Mouse (Mus musculus): ENCODE measurements around the gene Serpina16.
"Not testable (repeated sequence)": the region's sequence is repeated elsewhere in the genome, so short reads cannot be mapped to it uniquely, and the experiment has no call there.

Gene Serpina16

DNA sequence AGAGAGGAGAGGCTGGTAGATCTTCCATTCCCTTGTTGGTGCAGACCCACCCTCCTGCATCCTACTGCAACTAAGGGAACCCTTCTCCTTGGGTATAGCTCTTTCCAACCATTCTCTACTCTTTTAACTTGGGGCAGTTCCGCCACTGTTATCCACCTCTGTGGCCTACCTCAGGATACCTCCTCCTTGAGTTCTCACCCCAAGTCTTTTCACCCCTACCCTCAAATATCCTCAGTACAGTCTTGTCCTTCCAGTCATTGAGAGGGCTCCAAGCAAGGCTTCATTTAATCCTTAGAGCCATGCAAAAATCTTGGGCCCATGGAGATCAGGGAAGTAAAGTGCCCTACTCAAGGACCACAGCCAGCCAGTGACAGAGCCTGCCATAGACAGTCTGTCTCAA lies at the start of gene Serpina16:
Serpina16 (minus strand) TSS at position 101 of the 400 bp plus-strand sequence.
- DNase-seq (ENCODE audit: low read depth, low spot score): no peak

DNA sequence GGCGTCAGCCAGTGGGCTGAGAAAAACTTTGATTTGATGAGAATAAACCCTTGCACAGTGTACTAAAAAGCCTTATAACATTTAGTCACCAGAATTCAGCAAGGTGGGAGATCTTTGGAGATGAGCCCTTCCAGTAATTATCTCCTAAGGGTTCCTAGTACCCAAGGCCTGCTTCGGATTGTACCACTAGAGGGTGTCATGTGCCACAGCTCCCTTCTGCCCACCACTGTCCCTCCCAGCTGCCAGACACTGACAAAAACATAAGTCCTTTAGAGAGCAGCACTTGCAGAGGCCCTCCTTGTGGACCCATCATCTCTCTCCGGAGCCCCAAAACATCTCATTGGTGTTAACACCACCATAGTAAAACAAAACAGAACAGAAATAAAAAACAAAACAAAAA lies 35.6 kb upstream of the Serpina16 start:
- peak; percentile 14 for DNase-seq (ENCODE audit: low read depth, low spot score)

DNA sequence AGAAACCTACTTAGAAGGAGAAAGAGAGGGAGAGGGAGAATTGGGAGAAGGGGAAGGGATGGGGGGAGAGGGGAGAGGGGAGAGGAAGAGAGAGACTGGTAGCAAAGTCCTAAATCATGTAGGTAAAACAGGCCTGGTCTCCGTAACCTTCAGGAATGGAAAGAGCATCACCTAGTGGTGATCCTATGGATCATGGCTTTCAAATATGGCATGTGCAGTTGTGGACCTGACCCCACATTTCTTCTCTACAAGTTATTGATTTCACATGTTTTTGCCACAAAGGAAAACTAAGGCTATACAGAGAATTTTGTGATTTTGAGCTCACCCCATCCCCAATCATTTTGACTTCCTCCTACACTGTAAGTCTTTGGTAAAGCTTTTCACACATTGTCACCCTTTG lies 34.5 kb upstream of the Serpina16 start:
- no peak for DNase-seq (ENCODE audit: low read depth, low spot score)

GRCm38 (mm10) chr12:103706113-103706512 lies 30.2 kb upstream of the Serpina16 start:
- DNase-seq (ENCODE audit: low read depth, low spot score): no peak

GRCm38 (mm10) chr12:103705547-103705946 lies 29.6 kb upstream of the Serpina16 start:
- DNase-seq (ENCODE audit: low read depth, low spot score): no peak

GRCm38 (mm10) chr12:103700144-103700750 lies 24.3 kb upstream of the Serpina16 start:
- DNase-seq (ENCODE audit: low read depth, low spot score): no peak

DNA sequence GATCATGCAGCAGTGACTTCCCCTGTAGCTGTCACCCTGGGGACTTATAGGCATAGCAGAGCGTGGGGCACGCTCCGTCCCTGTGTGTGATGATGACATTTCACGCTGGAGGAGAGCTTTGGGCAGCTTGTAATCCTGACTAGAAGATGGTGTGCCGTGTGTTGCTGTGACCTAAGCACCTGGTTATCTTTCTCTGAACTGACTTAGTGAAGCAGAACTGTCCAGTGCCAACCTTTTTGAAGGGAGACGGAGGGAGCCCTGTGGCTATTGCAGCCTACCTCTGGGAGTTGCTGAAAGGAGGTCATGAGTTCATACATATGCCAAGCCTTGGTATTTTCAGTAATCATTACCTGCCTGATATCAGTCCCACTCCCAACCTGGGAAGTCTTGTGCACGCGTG lies 19.5 kb upstream of the Serpina16 start, which contains the start of gene Serpina1f:
Serpina1f (minus strand) TSS at position 101 of the 400 bp plus-strand sequence.
- no peak for DNase-seq (ENCODE audit: low read depth, low spot score)

DNA sequence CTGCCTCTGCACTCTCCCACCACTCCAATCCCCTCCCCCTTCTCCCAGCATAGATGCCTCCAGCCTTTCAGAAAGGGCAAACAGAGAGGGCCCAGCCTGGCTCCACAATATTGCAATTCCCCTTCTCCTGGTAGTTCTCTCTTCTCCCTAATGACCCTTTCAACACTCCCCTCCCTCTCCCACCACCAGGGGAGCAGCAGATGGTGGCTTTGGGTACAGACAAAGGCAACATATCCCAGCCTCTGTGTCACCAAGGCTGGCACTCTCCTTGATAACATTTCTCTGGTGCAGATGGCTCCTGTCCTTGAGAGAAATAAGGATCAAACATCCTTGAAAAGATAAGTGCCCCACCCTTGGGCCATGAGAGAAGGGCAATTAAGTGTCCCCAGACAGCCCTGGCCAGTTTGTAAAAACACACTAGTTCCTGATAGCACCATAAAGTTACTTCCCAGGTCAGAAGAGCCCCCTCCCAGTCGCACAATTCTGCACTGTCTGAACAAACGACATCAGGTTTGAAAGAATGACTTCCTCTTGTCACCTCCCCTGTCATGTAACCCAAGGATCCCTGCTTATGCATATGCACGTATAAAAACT lies 12.4 kb upstream of the Serpina16 start:
- no peak for DNase-seq (ENCODE audit: low read depth, low spot score)

GRCm38 (mm10) chr12:103687021-103687420 lies 11.1 kb upstream of the Serpina16 start:
- no peak for DNase-seq (ENCODE audit: low read depth, low spot score)

DNA sequence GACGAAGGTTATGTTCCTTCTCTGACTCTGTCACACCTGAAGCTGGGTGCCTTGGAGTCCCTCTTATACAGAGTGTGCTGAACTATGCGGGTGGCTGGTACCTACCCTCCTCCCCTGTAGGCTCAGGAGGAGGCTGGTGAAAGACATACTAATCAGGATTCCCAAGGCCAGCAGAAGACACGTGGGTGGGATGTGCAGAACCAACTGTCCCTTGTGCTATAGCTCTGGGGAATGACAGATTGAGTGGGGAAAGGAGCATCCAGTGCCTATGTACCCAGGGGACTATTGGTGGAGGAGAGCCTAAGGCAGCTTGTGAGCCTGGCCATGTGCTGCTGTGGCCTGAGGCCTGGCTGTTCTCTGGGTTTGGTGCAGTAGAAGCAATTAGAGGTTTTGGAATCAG lies 10.1 kb upstream of the Serpina16 start:
- no peak for DNase-seq (ENCODE audit: low read depth, low spot score)

DNA sequence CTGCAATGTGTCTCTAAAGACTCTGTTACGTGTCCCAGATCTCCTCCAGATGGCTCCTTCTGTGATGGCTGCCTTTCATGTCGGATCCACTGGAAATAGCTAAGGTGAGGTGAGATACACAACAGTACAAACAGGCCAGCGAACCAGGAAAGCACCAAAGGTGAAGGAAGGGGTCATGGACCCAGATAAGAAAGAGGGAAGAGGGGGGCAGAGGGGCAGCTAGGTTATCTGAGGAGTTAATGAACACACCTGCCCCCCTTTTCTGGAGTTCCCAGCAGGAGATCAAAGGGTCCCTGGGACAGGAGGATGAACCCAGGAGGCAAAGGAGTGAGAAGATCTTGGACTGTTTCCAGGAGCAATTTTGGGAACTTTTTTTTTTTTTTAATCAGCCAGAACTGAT lies 9.4 kb upstream of the Serpina16 start:
- no peak for DNase-seq (ENCODE audit: low read depth, low spot score)

DNA sequence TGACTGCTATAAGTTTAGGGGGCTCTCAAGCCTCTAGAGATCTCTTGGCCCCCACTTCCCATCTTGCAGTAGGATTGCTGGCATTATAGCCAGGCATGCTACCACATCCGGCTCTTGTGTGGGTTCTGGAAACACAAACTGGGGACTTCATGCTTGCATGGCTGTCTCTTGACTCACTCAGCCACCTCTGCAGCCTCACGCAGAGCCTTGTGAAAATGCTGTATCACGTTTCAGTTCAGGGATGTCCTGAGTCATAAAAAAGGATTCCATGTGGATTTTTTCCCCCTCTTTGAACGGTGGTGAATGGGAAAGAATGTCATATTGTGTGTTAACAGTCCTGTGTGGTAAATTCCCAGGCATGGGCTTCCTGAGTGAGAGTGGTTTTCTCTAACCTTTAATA lies 7.8 kb upstream of the Serpina16 start:
- DNase-seq (ENCODE audit: low read depth, low spot score): no peak

DNA sequence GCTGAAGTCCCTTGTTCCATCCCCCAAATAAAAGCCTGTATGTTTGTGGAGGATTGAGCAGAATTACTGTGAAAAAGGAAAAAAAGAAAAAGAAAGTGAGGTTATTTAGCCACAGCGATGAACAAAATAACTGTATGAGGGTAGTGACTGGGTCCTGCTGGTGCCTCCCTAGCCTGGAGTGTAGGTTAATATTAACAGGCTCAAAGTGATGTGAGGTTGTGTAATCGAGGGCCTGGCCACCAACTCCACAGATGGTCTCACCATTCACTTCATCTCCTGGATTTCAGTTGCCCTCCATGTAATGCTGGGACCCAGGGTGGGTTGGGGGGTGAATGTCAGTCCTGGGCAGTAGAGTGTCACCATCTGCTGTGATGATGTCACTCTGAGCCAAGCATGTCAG lies 5.8 kb upstream of the Serpina16 start:
- DNase-seq (ENCODE audit: low read depth, low spot score): no peak

DNA sequence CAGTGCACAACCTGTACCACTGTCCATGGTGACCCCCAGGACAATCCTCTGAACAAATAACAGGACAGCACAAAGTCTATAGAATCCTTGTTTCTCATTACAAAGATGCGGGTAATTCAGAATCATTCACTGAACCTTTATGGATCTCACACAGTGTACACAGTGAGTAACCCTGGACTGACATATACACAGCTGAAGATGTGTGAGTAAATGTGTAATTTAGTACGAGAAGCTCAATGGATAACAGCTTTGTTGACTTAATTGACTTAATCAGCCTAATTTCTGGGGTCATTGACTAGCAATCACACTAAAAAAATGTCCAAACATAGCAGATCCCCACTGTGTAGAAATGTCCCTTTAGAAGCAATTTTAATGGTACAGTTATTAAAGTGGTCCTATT lies 5.2 kb upstream of the Serpina16 start:
- DNase-seq (ENCODE audit: low read depth, low spot score): no peak

GRCm38 (mm10) chr12:103679853-103680252 lies 3.9 kb upstream of the Serpina16 start:
- DNase-seq (ENCODE audit: low read depth, low spot score): not testable (repeated sequence)

GRCm38 (mm10) chr12:103673179-103673578 lies 2.8 kb downstream of the Serpina16 start:
- DNase-seq (ENCODE audit: low read depth, low spot score): no peak

DNA sequence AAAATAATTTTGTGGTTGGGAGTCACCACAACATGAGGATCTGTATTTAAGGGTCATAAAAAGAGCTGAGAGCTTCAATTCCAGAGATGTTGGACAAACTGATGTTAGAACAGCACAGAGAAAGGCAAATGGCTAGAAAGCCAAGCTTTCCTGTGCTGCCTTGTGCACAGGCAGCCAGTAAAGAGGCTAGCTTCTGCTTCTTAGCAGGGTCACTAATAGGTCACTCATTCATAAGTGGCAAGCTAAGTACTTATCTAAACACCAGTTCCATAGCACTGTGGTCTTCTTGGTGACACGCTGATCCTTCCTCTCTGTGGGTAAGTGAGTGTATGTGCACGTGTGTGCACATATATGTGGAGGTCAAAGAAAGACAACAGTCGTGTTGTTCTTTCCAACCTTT lies 4.5 kb downstream of the Serpina16 start:
- no peak for DNase-seq (ENCODE audit: low read depth, low spot score)

DNA sequence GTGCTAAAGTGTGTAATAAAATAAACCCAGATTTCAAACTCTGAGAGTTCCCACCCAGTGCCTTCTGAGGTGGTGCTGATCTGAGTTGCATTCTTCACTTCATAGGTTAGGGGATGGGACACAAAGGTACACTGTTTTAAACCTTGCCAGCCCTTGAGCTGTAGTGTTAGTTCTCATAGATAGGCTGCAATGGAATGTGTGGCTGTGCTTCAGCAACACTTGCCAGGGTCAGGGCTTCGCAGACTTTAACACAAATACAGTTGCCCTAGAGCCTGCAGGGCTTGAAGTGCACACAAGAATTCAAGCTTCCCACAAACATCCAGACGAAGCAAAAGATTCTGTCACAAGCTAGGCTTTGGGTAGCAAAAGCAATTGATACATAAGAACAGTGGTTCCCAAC lies 5.0 kb downstream of the Serpina16 start:
- DNase-seq (ENCODE audit: low read depth, low spot score): no peak

DNA sequence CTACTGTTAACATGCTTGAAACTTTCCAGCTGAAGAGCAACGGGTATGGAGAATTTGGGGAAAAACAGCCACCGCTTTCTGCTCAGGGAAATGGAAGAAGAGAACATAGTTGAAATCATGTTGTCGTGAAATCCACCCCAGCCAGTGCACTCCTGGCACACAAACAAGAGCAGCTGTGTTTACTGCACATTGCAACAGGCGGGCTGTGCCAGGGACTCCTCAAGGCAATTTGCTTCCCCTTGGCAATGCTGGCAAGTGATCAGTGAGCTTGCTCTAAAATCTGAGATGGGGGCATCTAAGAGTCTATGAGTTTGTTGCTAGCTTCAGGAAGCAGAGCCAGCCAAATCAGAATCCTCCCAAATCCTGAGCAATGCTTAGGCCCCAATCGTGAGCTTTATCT lies 5.6 kb downstream of the Serpina16 start:
- DNase-seq (ENCODE audit: low read depth, low spot score): no peak

DNA sequence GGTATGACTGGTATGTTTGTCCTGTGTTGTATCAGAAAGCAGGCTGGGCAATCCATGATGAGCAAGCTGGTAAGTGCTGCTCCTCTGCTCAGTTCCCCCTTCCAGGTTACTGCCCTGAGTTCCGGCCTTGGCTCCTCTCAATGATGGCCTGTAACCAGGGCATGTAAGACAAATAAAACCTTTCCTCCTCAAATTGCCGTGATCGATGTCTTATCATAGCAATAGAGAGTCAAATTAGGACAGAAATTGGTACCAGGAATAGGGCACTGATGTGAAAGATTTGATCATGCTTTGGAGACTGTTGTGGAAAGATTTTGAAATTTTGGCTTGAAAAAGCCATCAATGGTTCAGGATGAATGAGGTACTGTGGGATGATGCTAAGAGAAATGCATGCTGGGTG lies 10.7 kb downstream of the Serpina16 start:
- DNase-seq (ENCODE audit: low read depth, low spot score): no peak

DNA sequence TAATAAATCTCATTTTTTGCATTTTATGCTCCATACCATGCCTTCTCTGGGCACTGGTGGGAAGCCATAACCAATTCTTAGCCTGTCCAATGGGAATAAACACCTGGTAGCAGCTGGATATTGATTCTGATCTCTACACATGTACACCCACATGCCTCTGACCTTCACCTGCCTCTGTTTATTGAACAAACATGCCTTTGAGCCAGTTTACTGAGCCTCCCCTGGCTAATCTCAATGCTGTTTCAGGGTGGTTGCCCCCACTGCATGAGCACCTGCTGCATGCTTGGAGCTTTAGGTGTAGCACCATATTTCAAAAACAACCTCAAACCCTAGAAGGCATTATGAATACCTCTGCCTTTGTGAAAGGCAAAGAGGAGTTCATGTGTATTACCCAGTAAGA lies 13.9 kb downstream of the Serpina16 start:
- DNase-seq (ENCODE audit: low read depth, low spot score): not testable (repeated sequence)

DNA sequence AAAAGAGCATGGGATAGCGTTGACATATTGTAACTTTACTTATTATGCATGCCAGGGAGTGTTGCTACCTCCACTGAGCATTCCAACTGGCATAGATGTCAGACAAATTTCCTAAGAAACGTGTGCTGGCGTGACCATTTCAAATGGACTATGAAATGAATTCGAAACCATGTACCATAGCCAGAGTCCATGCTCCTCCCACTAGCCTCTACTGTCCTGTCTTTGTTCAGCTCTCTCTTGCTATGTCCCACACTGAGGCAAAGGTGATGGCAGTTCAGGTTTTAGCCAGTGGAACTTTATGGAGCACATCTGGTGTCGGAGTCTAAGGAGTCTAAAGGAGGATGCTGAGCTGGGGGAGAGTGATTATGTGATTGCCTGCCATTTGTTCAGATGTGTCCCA lies 15.9 kb downstream of the Serpina16 start:
- DNase-seq (ENCODE audit: low read depth, low spot score): no peak

GRCm38 (mm10) chr12:103659171-103659570 lies 16.8 kb downstream of the Serpina16 start:
- DNase-seq (ENCODE audit: low read depth, low spot score): no peak

DNA sequence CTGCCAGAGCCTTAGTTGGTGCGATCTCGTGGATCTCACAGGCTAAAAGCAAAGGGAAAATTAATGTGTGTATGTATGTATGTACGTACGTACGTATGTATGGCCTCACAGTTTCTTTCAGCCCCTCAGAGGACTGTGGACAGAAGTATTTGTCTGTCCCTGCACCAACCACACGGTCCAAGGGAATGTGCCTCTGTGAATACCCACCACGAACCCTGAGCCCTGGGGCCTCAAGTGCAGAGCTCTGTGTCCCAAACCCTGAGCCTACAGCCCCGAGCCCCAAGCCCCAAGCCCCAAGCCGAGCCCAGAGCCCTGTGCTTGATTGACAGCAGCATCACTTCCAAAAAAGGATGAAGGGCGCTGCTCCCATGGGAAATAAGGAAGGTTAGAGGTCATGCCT lies 17.9 kb downstream of the Serpina16 start:
- no peak for DNase-seq (ENCODE audit: low read depth, low spot score)

All from ZHBTc4 (cell line).